Mouse (Mus musculus): ENCODE results near the gene Chkb. TPM values are rescaled to one million over a fixed set of nuclear protein-coding genes. Genes with fewer than 3 reads are reported as not detected.

Chkb gene
- total and polyA plus RNA-seq, 2 experiments from 2014 or later, result 78.3 to 130 TPM

GRCm38 (mm10) chr15:89453865-89454478, 24.3 kb upstream of the Chkb start, which contains the start of gene Mapk8ip2:
Gene Mapk8ip2 (plus strand): TSS chr15:89453913.
- ATAC-seq (ENCODE audit: insufficient read depth, low read depth), result no peak
- Histone ChIP-seq H3K9ac (replicated peaks; ENCODE audit: low read depth, low read length) (no peak within 1 kb of the TSS), H3K9me3 (replicated peaks; ENCODE audit: control insufficient read depth, low read length) (no peaks in the 10 kb centered on the region)

GRCm38 (mm10) chr15:89452906-89453864, 23.5 kb upstream of the Chkb start:
- peak; percentile 73; the same call in 1 of the 2 replicates for ATAC-seq (ENCODE audit: insufficient read depth, low read depth)
- no peaks in the 10 kb centered on the region for H3K36me3 ChIP-seq (replicated peaks; ENCODE audit: control insufficient read depth, insufficient read depth, low read length)
- peaks cover 7% of the 10 kb centered on the region for H3K4me1 ChIP-seq (ENCODE audit: control insufficient read depth, insufficient read depth)
- peak overlapping the region; percentile 66 for H3K4me2 ChIP-seq (ENCODE audit: low read depth, low read length)
- H3K27me3 ChIP-seq (ENCODE audit: control insufficient read depth, insufficient read depth, low read length), result peaks cover 46% of the 10 kb centered on the region
- TF ChIP-seq CTCF (IDR thresholded peaks at IDR 0.05; ENCODE audit: low read depth) (no peak), EP300 (IDR thresholded peaks at IDR 0.05; ENCODE audit: low read depth) (no peak)
- peak; percentile 45 for DNase-seq (ENCODE audit: low spot score)
- H3K9ac ChIP-seq (replicated peaks; ENCODE audit: low read depth, low read length), result no peak overlapping the region
- no peak overlapping the region for H3K27ac ChIP-seq (ENCODE audit: low read depth)
- WGBS, result 5% methylated on average over 24 of the region's 24 CpGs
- H3K4me3 ChIP-seq (ENCODE audit: low read depth, low read length), result peak overlapping the region; percentile 39
- H3K9me3 ChIP-seq (replicated peaks; ENCODE audit: control insufficient read depth, low read length), result no peaks in the 10 kb centered on the region

More at GRCm38 (mm10) chr15:89453865-89454478, 24.3 kb upstream of the Chkb start, which contains the start of gene Mapk8ip2:
- H3K36me3 ChIP-seq (replicated peaks; ENCODE audit: control insufficient read depth, insufficient read depth, low read length), result no peaks in the 10 kb centered on the region
- DNase-seq (ENCODE audit: low spot score), result no peak
- peaks cover 7% of the 10 kb centered on the region for H3K4me1 ChIP-seq (ENCODE audit: control insufficient read depth, insufficient read depth)
- H3K4me2 ChIP-seq (ENCODE audit: low read depth, low read length), result peak within 1 kb of the TSS; percentile 66
- H3K27ac ChIP-seq (ENCODE audit: low read depth), result no peak within 1 kb of the TSS
- 2% methylated on average over 52 of the region's 53 CpGs for WGBS
- peaks cover 46% of the 10 kb centered on the region for H3K27me3 ChIP-seq (ENCODE audit: control insufficient read depth, insufficient read depth, low read length)
- H3K4me3 ChIP-seq (ENCODE audit: low read depth, low read length), result peak within 1 kb of the TSS; percentile 39
- no peak for TF ChIP-seq EP300 (IDR thresholded peaks at IDR 0.05; ENCODE audit: low read depth)
- no peak for TF ChIP-seq CTCF (IDR thresholded peaks at IDR 0.05; ENCODE audit: low read depth)

GRCm38 (mm10) chr15:89442486-89443070, 12.9 kb upstream of the Chkb start:
- ATAC-seq (ENCODE audit: insufficient read depth, low read depth) (no peak), DNase-seq (ENCODE audit: low spot score) (peak; percentile 25)
- 39% methylated on average over 8 of the region's 8 CpGs for WGBS
- Histone ChIP-seq H3K4me2 (ENCODE audit: low read depth, low read length) (no peak overlapping the region), H3K9me3 (replicated peaks; ENCODE audit: control insufficient read depth, low read length) (no peaks in the 10 kb centered on the region), H3K4me1 (ENCODE audit: control insufficient read depth, insufficient read depth) (no peaks in the 10 kb centered on the region), H3K4me3 (ENCODE audit: low read depth, low read length) (no peak overlapping the region), H3K36me3 (replicated peaks; ENCODE audit: control insufficient read depth, insufficient read depth, low read length) (no peaks in the 10 kb centered on the region), H3K27me3 (ENCODE audit: control insufficient read depth, insufficient read depth, low read length) (no peaks in the 10 kb centered on the region), H3K27ac (ENCODE audit: low read depth) (no peak overlapping the region), H3K9ac (replicated peaks; ENCODE audit: low read depth, low read length) (no peak overlapping the region)
- TF ChIP-seq EP300 (IDR thresholded peaks at IDR 0.05; ENCODE audit: low read depth) (no peak), CTCF (IDR thresholded peaks at IDR 0.05; ENCODE audit: low read depth) (peak; percentile 30)

- WGBS, result 76% methylated on average over 5 of the region's 5 CpGs
- Histone ChIP-seq H3K4me1 (ENCODE audit: control insufficient read depth, insufficient read depth) (0 out of 2 replicates have a peak, but pooled peaks cover 4% of the 10 kb centered on the region), H3K27me3 (ENCODE audit: control insufficient read depth, insufficient read depth, low read length) (no peaks in the 10 kb centered on the region), H3K27ac (ENCODE audit: low read depth) (no peak overlapping the region), H3K9me3 (replicated peaks; ENCODE audit: control insufficient read depth, low read length) (no peaks in the 10 kb centered on the region), H3K4me2 (ENCODE audit: low read depth, low read length) (no peak overlapping the region), H3K36me3 (replicated peaks; ENCODE audit: control insufficient read depth, insufficient read depth, low read length) (no peaks in the 10 kb centered on the region), H3K4me3 (ENCODE audit: low read depth, low read length) (no peak overlapping the region), H3K9ac (replicated peaks; ENCODE audit: low read depth, low read length) (no peak overlapping the region)
- ATAC-seq (ENCODE audit: insufficient read depth, low read depth) (no peak), DNase-seq (ENCODE audit: low spot score) (no peak)
- TF ChIP-seq EP300 (IDR thresholded peaks at IDR 0.05; ENCODE audit: low read depth) (no peak), CTCF (IDR thresholded peaks at IDR 0.05; ENCODE audit: low read depth) (no peak)
These were observed 6.2 kb upstream of the Chkb start for GRCm38 (mm10) chr15:89435878-89436277.

- Histone ChIP-seq H3K27ac (ENCODE audit: low read depth) (no peak overlapping the region), H3K36me3 (replicated peaks; ENCODE audit: control insufficient read depth, insufficient read depth, low read length) (no peaks in the 10 kb centered on the region), H3K27me3 (ENCODE audit: control insufficient read depth, insufficient read depth, low read length) (no peaks in the 10 kb centered on the region), H3K9me3 (replicated peaks; ENCODE audit: control insufficient read depth, low read length) (no peaks in the 10 kb centered on the region), H3K4me1 (ENCODE audit: control insufficient read depth, insufficient read depth) (peaks cover 4% of the 10 kb centered on the region; the same call in 1 of the 2 replicates), H3K4me2 (ENCODE audit: low read depth, low read length) (no peak overlapping the region), H3K9ac (replicated peaks; ENCODE audit: low read depth, low read length) (no peak overlapping the region), H3K4me3 (ENCODE audit: low read depth, low read length) (no peak overlapping the region)
- TF ChIP-seq EP300 (IDR thresholded peaks at IDR 0.05; ENCODE audit: low read depth), result no peak
- 63% methylated on average over 3 of the region's 3 CpGs for WGBS
- DNase-seq (ENCODE audit: low spot score) (no peak), ATAC-seq (ENCODE audit: insufficient read depth, low read depth) (no peak)
These were observed 4.4 kb upstream of the Chkb start for GRCm38 (mm10) chr15:89434136-89434535.
